Mouse (Mus musculus): ENCODE data around the gene Ccno.

DNA sequence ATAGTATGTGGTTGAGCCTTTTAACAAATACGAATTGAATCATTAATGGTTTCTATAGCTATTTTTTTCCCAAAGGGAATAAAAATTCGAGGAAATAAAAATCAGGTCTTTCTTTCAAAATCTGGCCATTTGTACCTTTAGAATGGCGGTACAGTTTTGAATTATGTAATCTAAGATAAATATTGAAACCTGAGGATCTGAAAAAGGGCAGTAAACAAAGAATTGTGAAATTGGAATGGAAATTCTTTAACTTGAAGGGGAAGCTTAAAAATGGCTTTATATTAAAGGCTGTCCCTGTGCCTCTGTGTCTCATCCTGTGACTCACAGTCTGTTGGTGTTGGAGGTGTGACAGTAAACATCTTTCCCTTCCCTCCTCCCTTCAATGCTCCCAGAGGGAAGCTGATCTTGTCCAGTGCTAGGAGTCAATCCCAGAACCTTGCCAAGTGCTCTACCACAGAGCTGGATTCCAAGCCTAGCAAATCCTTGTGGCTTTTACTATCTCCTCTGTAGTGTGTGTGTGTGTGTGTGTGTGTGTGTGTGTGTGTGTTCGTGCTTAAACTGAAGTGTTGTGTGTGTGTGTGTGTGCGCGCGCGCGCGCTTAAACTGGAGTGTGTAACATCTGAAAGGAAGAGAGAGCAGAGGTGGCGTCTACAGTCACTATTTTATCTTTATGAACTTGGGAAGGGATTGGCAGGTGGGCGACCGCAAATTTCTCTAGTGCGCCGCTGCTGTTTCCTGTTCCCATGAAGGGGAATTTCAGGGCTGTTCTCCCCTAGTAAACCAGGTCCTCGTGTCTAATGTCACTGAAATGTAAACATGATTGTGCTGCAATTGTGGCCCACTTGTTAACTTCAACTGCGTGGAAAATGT is 35.9 kb downstream of the Ccno start:
- TF ChIP-seq GATA1 (IDR thresholded peaks at IDR 0.05; ENCODE audit: borderline replicate concordance, low read length), result no peak
- TF ChIP-seq FLI1 (IDR thresholded peaks at IDR 0.05; ENCODE audit: low read length), result no peak
